8 mouse cellular contexts compared by ENCODE assay signal in genomic region chr2:10276194-10276593, GRCm38 (mm10).
DNase-seq lines count a peak whose midpoint lies in the region; ATAC-seq and TF ChIP-seq lines count a peak whose summit lies in the region.

No protein-coding gene starts in this region.

- ATAC-seq in intestine, embryonic 16.5 days: peak; percentile 84
- no peak for ATAC-seq in inflammation-experienced regulatory T-cells, adult 6 months

- DNase-seq in CH12.LX (ENCODE audit: extremely low read depth): peak; percentile 73
- peak; percentile 82 for DNase-seq in embryo, embryonic 10.5 days (ENCODE audit: low spot score)
- DNase-seq in gastrocnemius, postnatal 25 days: peak; percentile 74
- peak; percentile 42 to 58 for DNase-seq in left cerebral cortex, adult 9 months (ENCODE audit: low spot score in 2 of 2)
- DNase-seq in mesoderm, embryonic 11.5 days (ENCODE audit: low read depth, low spot score): peak; percentile 90
- peak; percentile 14 for DNase-seq in splenic B cell, adult 2 months (ENCODE audit: low read depth, low spot score)

- H3K4me1 ChIP-seq in CH12.LX (ENCODE audit: control insufficient read depth in 1 of 2, insufficient read depth in 2 of 2): peaks cover 0 to 8% of the 10 kb centered on the region in 2 experiments; a peak in 3 of 4 replicates
- peaks cover 8% of the 10 kb centered on the region for H3K4me1 ChIP-seq in intestine, embryonic 16.5 days (ENCODE audit: control insufficient read depth, insufficient read depth, low read length)

- TF ChIP-seq CTCF in CH12.LX (conservative IDR thresholded peaks at IDR 0.05 in 1 of 2, IDR thresholded peaks at IDR 0.05 in 1 of 2; ENCODE audit: low read depth in 2 of 2, low read length in 2 of 2): no peak

- no peak overlapping the region for H3K4me2 ChIP-seq in CH12.LX (ENCODE audit: insufficient read depth, low read depth, poor library complexity, severe bottlenecking)
- no peak overlapping the region for H3K4me2 ChIP-seq in intestine, embryonic 16.5 days (ENCODE audit: low read depth, low read length)

- TF ChIP-seq POLR2A in CH12.LX (IDR thresholded peaks at IDR 0.05; ENCODE audit: low read depth, low read length): no peak

- in situ Hi-C loops in CH12.LX (cut with MboI; ENCODE audit: low pct_ligation_motif_present, low pct_unique_long_range_greater_than_20kb, low sequenced_read_pairs): no loop called here

- H3K9me3 ChIP-seq in CH12.LX (replicated peaks; ENCODE audit: low read length): no peaks in the 10 kb centered on the region
- H3K9me3 ChIP-seq in intestine, embryonic 16.5 days (ENCODE audit: control insufficient read depth, low read length): no peaks in the 10 kb centered on the region

- no peak overlapping the region for H3K4me3 ChIP-seq in CH12.LX (replicated peaks in 1 of 3; ENCODE audit: low read depth in 2 of 3, low read length in 2 of 3, poor library complexity in 1 of 3)
- no peak overlapping the region for H3K4me3 ChIP-seq in intestine, embryonic 16.5 days (ENCODE audit: low read length)

- no peaks in the 10 kb centered on the region for H3K36me3 ChIP-seq in CH12.LX (replicated peaks in 1 of 2; ENCODE audit: control insufficient read depth in 1 of 2, insufficient read depth in 1 of 2, low read length in 1 of 2)
- H3K36me3 ChIP-seq in intestine, embryonic 16.5 days (ENCODE audit: control insufficient read depth, insufficient read depth, low read length): no peaks in the 10 kb centered on the region
- no peaks in the 10 kb centered on the region for H3K36me3 ChIP-seq in splenic B cell, adult 2 months (ENCODE audit: control insufficient read depth, insufficient read depth, low read length, poor library complexity, severe bottlenecking)

- H3K79me2 ChIP-seq in CH12.LX (replicated peaks; ENCODE audit: control insufficient read depth, extremely low read depth, insufficient read depth, poor library complexity, severe bottlenecking): no peaks in the 10 kb centered on the region

- 19% methylated on average over 2 of the region's 2 CpGs for WGBS in intestine, embryonic 16.5 days

- H3K9ac ChIP-seq in CH12.LX (ENCODE audit: insufficient read depth, low read depth): no peak overlapping the region
- no peak overlapping the region for H3K9ac ChIP-seq in intestine, embryonic 16.5 days (ENCODE audit: low read depth, low read length)

- H3K27ac ChIP-seq in CH12.LX (ENCODE audit: insufficient read depth, low read depth): no peak overlapping the region
- no peak overlapping the region for H3K27ac ChIP-seq in intestine, embryonic 16.5 days (ENCODE audit: low read length)

- TF ChIP-seq EP300 in CH12.LX (IDR thresholded peaks at IDR 0.05; ENCODE audit: low read length): no peak

- dilution Hi-C loops in CH12.LX (cut with MboI; ENCODE audit: extremely low pct_ligation_motif_present, extremely low pct_unique_long_range_greater_than_20kb, low sequenced_read_pairs): no loop called here

- no peak for TF ChIP-seq RAD21 in CH12.LX (IDR thresholded peaks at IDR 0.05; ENCODE audit: low read depth, low read length)

- no peaks in the 10 kb centered on the region for H3K27me3 ChIP-seq in CH12.LX (replicated peaks)
- no peaks in the 10 kb centered on the region for H3K27me3 ChIP-seq in intestine, embryonic 16.5 days (replicated peaks; ENCODE audit: control insufficient read depth, insufficient read depth, low read length)
- no peaks in the 10 kb centered on the region for H3K27me3 ChIP-seq in splenic B cell, adult 2 months (ENCODE audit: control insufficient read depth, insufficient read depth, low read length, poor library complexity, severe bottlenecking)

TF ChIP-seq in CH12.LX, 34 proteins besides CTCF, POLR2A, EP300 and RAD21:
- TF ChIP-seq USF2 (conservative IDR thresholded peaks at IDR 0.05; ENCODE audit: low read depth, low read length) (peak; percentile 31; the same call in 1 of the 2 replicates), ETS1 (conservative IDR thresholded peaks at IDR 0.05; ENCODE audit: low read depth, low read length) (0 out of 2 replicates have a peak, but pooled peaks have one; percentile 12), UBTF (IDR thresholded peaks at IDR 0.05; ENCODE audit: low read depth, low read length) (no peak)

Comparison
In these comparisons a context has a peak if more than half of its experiments do, and no peak if none do; other contexts are left out.
1. DNase-seq: peak in every context shown above with its lines; median percentile 90 in mesoderm, embryonic 11.5 days; 82 in embryo, embryonic 10.5 days; 74 in gastrocnemius, postnatal 25 days; 73 in CH12.LX; 50 in left cerebral cortex, adult 9 months; 14 in splenic B cell, adult 2 months.